Mouse (Mus musculus): Measurements from ENCODE around the gene Olfr598.
"Not testable (repeated sequence)": the region's sequence is repeated elsewhere in the genome, so short reads cannot be mapped to it uniquely, and the experiment has no call there.

The Olfr598 gene

GRCm38 (mm10) chr7:103323268-103323667 lies at the start of gene Olfr598:
Gene Olfr598 (plus strand): TSS chr7:103323568.
- DNase-seq (ENCODE audit: low spot score): no peak

GRCm38 (mm10) chr7:103305348-103305747 lies 18.0 kb upstream of the Olfr598 start, which contains the start of gene Olfr596:
Gene Olfr596 (plus strand): TSS chr7:103305648.
- not testable (repeated sequence) for DNase-seq (ENCODE audit: low spot score)

- DNase-seq (ENCODE audit: low spot score): not testable (repeated sequence)
Observed at GRCm38 (mm10) chr7:103316015-103316414, 7.4 kb upstream of the Olfr598 start, which contains the start of gene Olfr597. Gene Olfr597 (plus strand): TSS chr7:103316315.

- DNase-seq (ENCODE audit: low spot score): no peak
Observed at GRCm38 (mm10) chr7:103335617-103336016, 12.2 kb downstream of the Olfr598 start, which contains the start of gene Olfr599. Gene Olfr599 (plus strand): TSS chr7:103335917.

GRCm38 (mm10) chr7:103349569-103349968 lies 26.2 kb downstream of the Olfr598 start, which contains the start of gene Olfr600:
Gene Olfr600 (minus strand): TSS chr7:103349669.
- no peak for DNase-seq (ENCODE audit: low spot score)

GRCm38 (mm10) chr7:103362555-103362954 lies 39.2 kb downstream of the Olfr598 start, which contains the start of gene Olfr601:
Gene Olfr601 (minus strand): TSS chr7:103362655.
- DNase-seq (ENCODE audit: low spot score): no peak

All from adipocyte (in vitro differentiated cells).